Mouse (Mus musculus) regulatory T cell (primary cell): ENCODE data around the gene Rpl35a.

Experiments
- in situ Hi-C: fragments of 300-600 bp; cut with MboI, MseI; formaldehyde crosslinking; loops from one replicate; pipeline ENCODE4 v1.15.1; 2025; ENCODE audit warnings: high pct_unique_total_duplicates

Rpl35a gene

DNA sequence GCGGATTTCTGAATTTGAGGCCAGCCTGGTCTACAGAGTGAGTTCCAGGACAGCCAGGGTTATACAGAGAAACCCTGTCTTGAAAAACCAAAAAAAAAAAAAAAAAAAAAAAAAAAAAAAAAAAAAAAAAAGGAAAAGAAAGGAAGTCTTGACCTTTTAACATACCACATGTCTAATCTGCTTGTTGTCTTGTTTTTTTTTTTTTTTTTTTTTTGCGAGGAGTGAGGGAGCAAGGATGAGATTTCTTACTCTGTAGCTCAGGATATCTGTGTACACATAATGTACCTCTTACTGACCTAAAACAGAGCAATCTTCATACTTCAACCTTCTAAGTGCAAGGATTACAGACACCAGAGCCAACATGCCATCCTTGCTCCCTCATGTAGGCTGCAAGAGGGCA lies 1.3 kb upstream of the Rpl35a start:
- in situ Hi-C loops = loop anchor here (10.0 kb wide), 1 partner anchor 660 kb away; no protein-coding TSS in a partner anchor

DNA sequence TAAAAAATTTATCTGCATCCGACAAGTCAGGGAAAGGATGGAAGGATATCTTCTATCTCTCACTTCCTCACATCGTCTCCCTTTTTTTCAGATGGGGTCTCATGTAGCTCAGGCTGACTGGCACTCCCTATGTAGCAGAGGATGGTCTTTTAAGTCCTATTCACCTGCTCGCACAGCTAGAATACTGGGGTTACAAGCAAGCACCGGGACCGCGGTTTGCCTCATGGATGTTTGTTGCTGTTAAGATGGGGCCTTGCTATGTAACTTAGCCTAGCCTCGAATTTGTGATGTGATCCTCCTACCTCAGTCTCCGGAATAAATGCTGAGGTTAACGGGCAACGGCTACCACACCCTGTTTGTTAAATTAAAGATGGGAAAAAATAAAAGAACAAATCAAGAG lies 598 bp upstream of the Rpl35a start:
- in situ Hi-C loops = loop anchor here (10.0 kb wide), 1 partner anchor 659 kb away; no protein-coding TSS in a partner anchor

DNA sequence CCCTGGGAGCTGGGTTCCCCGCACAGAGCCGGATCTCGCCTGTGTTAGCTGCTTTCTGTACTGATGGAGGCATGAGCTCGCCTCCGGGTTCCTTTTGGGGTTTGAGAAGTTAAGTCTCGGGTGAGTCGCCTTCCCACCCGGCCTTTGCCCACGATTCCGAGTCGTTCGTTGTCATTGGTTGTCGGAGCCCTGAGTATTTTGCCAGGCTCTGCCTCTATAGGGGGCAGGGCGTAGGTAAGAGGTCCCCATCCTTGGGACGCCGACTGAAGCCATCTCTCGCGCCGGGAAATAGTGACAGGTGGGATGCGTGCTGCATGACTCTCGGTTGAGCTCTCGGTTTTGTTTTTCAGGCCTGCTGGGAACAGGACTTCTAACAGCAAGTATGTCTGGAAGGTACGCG lies 533 bp downstream of the Rpl35a start:
- in situ Hi-C loops = loop anchor here (10.0 kb wide), 1 partner anchor 658 kb away; no protein-coding TSS in a partner anchor

DNA sequence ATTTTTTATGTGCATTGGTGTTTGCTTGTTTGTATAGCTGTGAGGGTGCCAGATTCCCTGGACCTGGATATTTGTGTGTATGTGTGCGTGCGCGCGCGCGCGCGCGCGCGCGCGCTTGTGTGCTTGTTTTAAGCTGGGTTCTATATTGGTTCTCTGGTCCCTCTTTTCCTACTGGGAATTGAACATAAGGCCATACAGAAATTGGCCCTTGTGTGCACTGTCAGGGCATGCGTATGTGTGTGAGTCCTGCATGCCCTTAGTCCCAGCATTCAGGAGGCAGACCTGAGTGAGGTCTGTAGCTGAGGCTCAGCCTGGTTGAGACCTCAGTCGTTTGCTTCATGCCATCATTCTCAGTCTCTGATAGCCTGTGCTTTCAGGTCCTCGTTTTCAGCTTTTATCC lies 1.8 kb downstream of the Rpl35a start:
- in situ Hi-C loops = loop anchor here (10.0 kb wide), 1 partner anchor 657 kb away; no protein-coding TSS in a partner anchor

DNA sequence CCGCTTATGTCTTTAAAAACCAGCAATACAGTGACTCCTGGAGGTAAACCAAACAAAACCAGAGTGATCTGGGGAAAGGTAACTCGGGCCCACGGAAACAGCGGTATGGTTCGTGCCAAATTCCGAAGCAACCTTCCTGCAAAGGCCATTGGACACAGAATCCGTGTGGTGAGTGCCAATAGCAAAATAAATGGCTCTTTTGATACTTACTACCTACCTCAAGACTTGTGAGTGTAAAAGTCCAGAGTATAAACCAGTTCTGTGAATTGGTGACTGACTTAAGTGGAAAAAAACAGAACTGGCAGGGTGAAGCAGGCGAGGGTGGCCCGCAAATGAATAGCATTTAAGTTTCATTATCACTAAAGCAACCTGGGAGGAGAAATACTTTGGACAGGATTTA lies 2.4 kb downstream of the Rpl35a start:
- in situ Hi-C loops = loop anchor here (10.0 kb wide), 1 partner anchor 656 kb away; no protein-coding TSS in a partner anchor

DNA sequence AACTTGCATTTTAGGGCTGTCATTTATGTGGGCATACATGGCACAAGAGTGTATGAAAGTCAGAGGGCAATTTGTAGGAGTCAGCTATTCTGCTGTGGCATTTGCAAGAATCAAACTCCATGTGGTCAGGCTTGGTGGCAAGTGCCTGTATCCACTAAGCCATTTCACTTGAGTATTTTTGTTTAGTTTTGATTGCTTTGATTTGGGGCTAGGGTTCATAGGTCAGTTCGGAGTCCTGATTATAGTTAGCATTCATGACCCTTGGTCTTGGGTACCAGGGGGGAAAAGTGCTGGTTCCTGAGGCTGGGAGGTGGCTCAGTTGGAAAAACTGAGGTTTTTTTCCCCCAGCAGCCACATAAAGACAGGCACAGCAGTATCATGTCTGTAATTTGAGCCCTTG lies 3.2 kb downstream of the Rpl35a start:
- in situ Hi-C loops = loop anchor here (10.0 kb wide), 1 partner anchor 655 kb away; no protein-coding TSS in a partner anchor

DNA sequence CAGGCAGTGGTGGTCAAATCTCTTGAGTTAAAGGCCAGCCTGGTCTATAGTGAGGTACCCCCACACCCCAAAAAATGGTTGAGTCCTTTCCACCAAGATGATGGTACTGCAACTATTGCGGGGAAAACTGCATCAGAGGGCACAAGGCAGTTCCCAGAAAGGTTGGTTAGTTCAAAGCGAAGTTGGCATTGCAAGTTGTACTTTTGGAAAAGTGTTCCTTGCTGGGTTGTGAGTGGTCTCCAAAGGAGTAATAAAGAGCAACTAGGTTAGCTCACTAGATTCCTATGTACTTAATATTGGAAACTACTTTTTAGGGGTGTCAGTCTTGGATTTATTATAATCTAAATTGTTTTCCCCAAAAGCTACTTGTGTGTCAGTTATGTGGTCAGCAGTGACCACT lies 4.7 kb downstream of the Rpl35a start:
- in situ Hi-C loops = loop anchor here (10.0 kb wide), 1 partner anchor 1976 kb away; the partner anchor contains the start of gene Xxylt1

DNA sequence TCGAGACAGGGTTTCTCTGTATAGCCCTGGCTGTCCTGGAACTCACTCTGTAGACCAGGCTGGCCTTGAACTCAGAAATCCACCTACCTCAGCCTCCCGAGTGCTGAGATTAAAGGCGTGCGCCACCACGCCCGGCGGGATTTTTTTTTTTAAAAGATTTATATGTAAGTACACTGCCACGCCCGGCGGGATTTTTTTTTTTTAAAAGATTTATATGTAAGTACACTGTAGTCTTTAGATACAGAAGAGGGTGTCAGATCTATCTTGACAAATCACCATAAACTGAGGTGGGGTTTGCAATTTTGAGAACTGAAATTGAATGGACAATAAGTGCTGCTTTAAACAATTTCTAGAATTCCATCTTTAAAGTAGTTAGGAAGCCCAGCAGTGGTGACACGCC lies 5.1 kb downstream of the Rpl35a start:
- in situ Hi-C loops = loop anchor here (10.0 kb wide), 1 partner anchor 1977 kb away; the partner anchor contains the start of gene Xxylt1

DNA sequence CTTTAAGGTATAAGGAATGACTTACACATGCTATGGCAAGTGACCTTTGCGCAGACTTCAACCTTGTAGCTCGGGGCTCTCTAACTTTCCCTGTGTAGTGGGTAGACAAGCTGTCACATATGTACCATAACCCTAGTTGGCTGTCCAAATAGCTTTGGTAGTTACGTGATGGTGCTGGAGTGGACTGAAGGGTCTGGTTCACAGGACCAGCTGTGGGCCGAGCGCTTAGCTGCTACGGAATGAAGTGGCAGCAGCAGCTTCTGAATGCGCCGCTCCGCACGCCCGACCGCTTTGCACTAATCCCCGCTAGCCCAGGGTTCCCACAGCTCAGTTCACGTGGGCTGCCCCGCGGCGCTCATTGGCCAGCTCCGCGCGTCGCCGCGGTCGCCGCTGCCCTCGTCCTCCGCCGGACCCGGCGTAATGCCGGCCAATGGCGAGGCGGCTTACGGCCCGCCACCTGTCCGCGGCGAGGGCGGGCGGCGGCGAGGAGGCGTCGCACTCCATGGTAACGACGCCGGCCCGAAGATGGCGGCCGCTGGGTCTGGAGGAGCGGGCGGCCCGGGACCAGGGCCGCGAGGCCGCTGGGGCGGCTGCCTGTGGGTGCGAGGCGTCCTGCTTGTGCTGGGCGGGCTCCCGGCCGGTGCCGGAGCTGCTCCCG lies 5.9 kb downstream of the Rpl35a start, which contains the start of gene Lmln:
Gene Lmln (plus strand): TSS at position 498 of the 658 bp plus-strand sequence.
- in situ Hi-C loops = loop anchor here (10.0 kb wide), 1 partner anchor 1977 kb away; the partner anchor contains the start of gene Xxylt1

DNA sequence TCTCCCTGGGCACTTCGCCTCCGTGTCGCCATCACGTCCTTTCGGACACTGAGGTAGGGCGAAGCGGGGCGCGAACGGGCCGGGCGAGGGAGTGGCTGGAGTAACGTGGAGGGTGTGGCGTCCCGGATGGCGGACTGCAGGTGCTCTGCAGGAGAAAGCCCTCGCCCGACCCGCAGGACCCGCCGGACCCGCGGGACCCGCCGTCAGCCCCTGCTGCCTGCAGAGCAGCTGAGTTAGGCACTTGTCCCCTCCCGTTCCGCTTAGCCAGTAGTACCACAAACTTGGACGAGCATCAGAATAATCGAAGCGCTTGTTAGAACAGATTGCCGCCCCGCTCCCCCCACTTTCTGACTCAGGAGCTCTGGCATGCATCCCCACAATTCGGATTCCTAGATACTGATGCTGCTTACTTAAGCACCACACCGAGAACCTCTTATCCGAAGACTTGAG lies 6.5 kb downstream of the Rpl35a start:
- in situ Hi-C loops = loop anchor here (10.0 kb wide), 1 partner anchor 1978 kb away; the partner anchor contains the start of gene Xxylt1

DNA sequence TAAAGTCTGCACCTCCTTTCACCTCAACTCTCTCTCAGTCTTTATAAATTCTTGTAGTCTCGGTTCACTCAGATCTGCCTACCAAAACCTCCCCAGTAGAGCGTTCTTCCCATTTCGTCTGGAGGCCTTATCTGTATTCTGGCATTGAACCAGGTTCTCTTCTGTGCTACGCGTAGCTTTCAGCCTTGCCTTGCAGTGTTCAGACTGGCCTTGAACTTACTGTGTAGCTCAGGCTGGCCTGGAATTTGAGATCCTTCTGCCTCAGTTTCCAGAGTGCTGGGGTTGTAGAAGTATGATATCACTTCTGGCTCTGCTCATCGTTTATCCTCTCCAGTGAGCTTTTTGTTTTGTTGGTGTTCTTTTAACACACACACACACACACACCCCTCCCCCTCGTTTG lies 7.0 kb downstream of the Rpl35a start:
- in situ Hi-C loops = loop anchor here (10.0 kb wide), 1 partner anchor 1978 kb away; the partner anchor contains the start of gene Xxylt1

DNA sequence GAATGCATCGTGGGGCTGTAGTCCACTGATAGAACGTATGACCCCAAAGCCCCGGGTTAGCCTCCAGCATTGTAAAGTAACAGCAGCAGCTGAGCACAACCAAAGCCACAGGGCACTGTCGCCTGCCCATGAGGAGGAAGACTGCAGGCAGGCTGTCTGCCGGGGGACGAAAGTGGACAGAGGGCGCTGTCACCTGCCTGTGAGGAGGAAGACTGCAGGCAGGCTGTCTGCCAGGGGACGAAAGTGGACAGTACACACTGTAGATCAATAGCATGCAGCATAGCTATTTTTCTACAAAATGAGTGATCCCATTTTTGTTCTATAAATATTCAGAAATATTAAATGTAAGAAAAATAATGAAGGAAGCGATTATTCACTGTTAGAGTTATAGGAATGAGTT lies 8.4 kb downstream of the Rpl35a start:
- in situ Hi-C loops = loop anchor here (10.0 kb wide), 1 partner anchor 1980 kb away; the partner anchor contains the start of gene Xxylt1

DNA sequence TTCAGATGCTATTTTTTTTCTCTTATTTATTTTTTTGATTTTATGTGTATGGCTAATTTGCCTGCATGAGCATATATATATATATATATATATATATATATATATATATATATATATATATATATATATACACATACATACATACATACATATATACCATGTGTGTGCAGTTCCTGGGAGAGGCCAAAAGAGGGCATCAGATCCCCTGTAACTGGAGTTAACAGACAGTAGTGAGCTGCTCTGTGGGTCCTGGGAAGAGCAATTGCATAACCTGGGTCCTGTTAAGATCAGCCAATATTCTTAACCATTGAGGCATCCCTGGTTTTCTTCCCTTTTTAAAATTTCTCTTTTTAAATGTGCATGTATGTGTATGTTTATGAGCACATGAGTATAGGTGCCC lies 14.7 kb downstream of the Rpl35a start:
- in situ Hi-C loops = no loop called here

DNA sequence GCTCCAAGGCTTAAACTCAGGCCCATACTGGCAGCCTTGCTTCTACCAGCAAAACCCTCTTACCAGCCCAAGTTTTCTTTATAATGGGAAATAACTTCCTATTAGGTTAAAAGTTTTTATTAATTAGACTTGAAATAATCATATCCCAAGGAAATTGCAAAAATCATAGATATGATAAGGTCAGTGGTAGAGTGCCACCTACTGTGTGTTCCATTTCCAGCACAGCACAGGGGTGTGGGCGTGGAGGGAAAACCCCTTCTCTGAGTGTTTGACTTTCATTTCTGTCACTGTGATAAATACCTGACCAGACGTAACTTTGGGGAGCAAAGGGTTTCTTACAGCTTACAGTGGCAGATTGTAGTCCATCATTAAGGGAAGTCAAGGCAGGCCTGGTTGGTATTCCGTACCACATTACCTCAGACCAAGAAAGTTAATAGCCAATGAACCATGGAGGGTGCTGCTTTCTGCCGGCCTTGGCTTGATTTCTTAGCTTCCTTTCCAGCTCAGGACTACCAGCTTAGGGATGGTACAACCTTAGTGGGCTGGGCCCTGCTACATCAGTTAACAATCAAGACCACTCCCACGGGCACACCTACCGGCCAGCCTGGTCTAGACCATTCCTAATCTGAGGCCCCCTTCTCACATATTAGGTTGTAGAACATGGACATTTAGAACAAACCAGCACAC lies 16.8 kb downstream of the Rpl35a start:
- in situ Hi-C loops = no loop called here

DNA sequence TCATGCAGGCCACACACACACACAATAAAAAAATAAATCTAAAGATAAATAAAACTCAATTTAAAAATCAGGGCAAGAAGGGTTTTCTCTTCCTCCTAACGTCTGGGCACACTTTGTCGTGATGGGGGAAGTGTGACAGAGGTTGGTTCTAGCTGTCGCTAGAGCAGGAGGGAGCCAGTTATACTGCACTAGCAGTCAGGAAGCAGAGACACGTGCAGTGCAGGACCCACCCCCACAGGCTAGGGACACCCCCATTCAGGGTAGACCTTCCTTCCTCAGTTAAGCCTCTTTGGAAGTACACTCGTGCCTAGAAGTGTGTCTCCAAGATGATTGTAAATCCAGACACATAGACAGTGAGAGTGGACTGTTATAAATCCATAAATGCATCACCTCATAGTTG lies 18.7 kb downstream of the Rpl35a start:
- in situ Hi-C loops = no loop called here

DNA sequence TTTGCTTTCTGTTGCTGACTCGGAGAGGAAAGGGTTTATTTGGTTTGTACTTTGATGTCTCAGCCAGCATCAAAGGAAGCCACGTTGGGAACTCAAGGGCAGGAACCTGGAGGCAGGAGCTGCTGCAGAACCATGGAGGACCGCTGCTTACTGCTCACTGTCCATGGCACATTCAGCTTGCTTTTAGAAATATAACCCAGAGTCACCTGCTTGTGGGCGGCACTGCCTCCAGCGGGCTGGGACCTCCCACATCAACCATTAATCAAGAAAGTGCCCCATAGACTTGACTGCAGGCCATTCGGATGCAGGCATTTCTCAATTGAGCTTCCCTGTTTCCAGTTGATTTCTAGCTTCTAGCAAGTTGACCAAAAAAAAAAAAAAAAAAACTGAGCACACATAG lies 19.8 kb downstream of the Rpl35a start:
- in situ Hi-C loops = no loop called here

DNA sequence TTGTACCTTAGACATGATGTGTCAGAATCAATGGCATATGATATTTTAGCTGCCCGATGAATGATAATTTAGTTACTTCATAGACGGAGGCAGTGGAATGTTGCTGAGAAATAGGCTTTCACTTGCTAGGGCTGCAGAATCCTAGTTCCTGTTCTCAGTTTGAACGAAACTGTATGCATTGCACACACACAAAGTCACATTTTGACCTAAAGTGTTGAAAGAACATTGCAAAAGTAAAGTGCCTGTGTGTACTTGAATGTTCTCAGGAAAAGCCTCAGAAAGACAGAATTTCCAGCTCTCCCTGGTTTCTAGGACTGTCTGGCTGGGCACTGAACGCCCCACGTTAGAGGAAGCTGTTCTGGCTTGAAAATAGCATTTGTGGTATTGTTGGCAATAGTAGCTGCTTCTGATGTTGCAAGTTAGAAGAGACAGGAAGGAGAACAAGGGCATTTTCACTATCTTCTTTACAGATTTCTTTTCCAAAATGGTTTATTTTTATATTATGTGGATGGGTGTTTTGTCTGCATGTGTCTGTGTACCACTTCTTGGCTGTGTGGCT lies 20.9 kb downstream of the Rpl35a start:
- in situ Hi-C loops = no loop called here

DNA sequence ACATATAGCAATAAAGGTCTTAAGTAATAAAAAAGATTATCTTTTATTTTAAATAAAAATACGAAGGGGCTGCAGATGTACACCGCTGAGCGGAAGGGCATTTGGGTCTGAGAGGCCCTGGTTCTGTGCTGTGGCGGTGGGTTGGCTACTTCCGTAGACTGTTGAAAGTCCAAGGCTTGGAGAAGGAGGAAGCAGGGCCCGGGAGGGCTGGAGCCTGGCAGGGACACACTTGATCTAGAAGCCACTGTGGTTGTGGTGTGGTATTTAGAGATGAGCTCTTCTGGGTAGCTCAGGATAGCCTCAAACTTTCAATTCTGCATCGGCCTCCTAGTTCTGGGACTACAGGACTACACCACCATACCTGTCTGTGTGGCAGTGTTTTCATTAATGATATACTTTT lies 23.8 kb downstream of the Rpl35a start:
- in situ Hi-C loops = no loop called here

DNA sequence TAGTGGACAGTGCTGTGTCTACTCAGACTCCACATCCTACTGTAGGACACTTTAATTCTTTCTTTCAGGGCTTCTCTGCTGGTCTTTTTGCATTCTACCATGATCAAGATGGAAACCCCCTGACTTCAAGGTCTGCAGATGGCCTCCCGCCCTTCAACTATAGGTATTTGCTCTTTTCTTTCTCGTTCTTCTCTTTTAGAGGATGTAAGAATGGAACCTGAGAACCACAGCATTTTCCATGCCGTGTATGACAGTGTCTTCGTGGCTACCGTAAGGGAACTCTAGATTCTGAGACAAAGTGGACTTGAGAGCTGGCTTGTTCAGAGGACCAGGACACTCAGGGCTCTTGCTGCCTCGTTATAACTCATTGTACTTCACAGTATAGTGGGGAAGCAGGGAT lies 26.7 kb downstream of the Rpl35a start:
- in situ Hi-C loops = no loop called here

DNA sequence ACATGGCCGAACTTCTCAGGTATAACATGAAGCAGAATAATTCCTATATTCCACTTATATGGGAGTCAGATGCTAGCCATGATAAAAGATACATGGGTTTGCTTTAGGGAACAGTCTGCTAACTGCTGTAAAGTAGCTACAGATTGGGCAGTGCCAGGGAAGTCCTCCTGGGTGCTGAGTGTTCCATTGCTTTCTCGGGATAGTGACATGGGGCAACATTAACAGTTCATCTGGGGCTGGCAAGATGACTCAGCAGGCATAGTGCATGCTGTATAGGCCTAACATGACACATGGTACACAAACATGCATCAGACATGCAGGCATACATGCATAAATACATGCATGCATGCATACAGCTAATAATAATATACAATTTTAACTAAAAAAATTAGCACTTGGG lies 27.7 kb downstream of the Rpl35a start:
- in situ Hi-C loops = no loop called here

DNA sequence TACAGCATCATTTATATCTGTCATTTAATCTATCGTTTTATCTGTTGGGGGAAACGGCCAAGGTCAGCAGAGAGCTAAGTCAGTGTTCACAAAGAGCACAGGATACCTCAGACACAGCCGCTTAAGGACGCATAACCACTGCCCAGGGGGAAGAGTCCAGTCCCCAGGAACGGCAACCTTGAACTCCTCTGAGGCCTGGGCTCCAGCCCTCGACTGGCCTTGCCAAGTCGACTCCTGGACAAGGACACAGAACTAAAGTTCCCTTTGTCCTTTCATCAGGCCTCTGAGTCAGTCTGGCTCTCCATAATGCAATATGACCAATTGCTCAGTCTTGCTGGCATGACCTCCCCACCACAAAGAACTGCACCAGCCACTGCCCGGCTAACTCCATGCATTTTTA lies 29.4 kb downstream of the Rpl35a start:
- in situ Hi-C loops = no loop called here
